Mouse (Mus musculus) kidney, postnatal 0 days (tissue): Measurements from ENCODE around the gene Plekhg5. TPM values are rescaled to one million over a fixed set of nuclear protein-coding genes. Genes with fewer than 3 reads are reported as not detected.

Experiments used
- ATAC-seq: fragments of 200-750 bp; cut with Nextera tagmentation; replicated peaks from 2 replicates; pipeline ENCODE4 v1.8.0; 2017; ENCODE audit warnings: low read depth, moderate number of reproducible peaks, moderate TSS enrichment, moderate library complexity; ENCODE audit not compliant: low FRiP score
- DNase-seq: peaks from one replicate; pipeline ENCODE4 v3.0.0-alpha.2; 2016; ENCODE audit warnings: low spot score
- H3K27ac ChIP-seq: fragments of 300-500 bp; sonication (generic); 2 replicates; pipeline ENCODE4 v1.5.1; 2014; ENCODE audit warnings: mild to moderate bottlenecking
- H3K27me3 ChIP-seq: fragments of 300-500 bp; sonication (generic); 2 replicates; pipeline ENCODE4 v1.6.1; 2014; ENCODE audit warnings: low read length, mixed read lengths; ENCODE audit not compliant: insufficient read depth
- H3K36me3 ChIP-seq: fragments of 300-500 bp; sonication (generic); 2 replicates; pipeline ENCODE4 v1.6.1; 2014; ENCODE audit warnings: low read length, mixed read lengths; ENCODE audit not compliant: insufficient read depth
- H3K4me1 ChIP-seq: fragments of 300-500 bp; sonication (generic); replicated peaks from 2 replicates; pipeline ENCODE4 v1.6.1; 2014; ENCODE audit warnings: antibody characterized with exemption, low read length, mixed read lengths; ENCODE audit not compliant: insufficient read depth
- H3K4me2 ChIP-seq: fragments of 300-500 bp; sonication (generic); 2 replicates; pipeline ENCODE4 v1.6.1; 2014; ENCODE audit warnings: mild to moderate bottlenecking, low read length, moderate library complexity, mixed read lengths
- H3K4me3 ChIP-seq: fragments of 300-500 bp; sonication (generic); replicated peaks from 2 replicates; pipeline ENCODE4 v1.5.1; 2014; ENCODE audit warnings: low read depth, low read length
- H3K9ac ChIP-seq: fragments of 300-500 bp; sonication (generic); 2 replicates; pipeline ENCODE4 v1.6.1; 2014; ENCODE audit warnings: low read depth, low read length
- H3K9me3 ChIP-seq: fragments of 300-500 bp; sonication (generic); replicated peaks from 2 replicates; pipeline ENCODE4 v1.6.1; 2016; ENCODE audit warnings: low read length, inconsistent platforms, mixed read lengths
- CTCF ChIP-seq: IDR thresholded peaks from 2 replicates; pipeline ENCODE4 v1.5.1; 2016; ENCODE audit warnings: antibody characterized with exemption, low read depth, mild to moderate bottlenecking, moderate library complexity
- WGBS: fragments of 180-500 bp; shearing (Covaris S2); extraction: QIAGEN DNeasy Blood & Tissue Kit; methylation state at CpG from one replicate; pipeline ENCODE4 v1.1.7; 2014; 5-methylcytosine and 5-hydroxymethylcytosine counted together
- polyA plus RNA-seq: library from polyadenylated mRNA; unstranded; fragments of >200 nt; fragmentation: Nextera tagmentation; extraction: Ambion mirVana; gene quantifications from 2 replicates; pipeline ENCODE4 v1.2.1, GENCODE M21; 2015

The Plekhg5 gene
- polyA plus RNA-seq, 1 experiment from 2014 or later, result 18.3 TPM

- 28% methylated on average over 30 of the region's 30 CpGs for WGBS
- H3K9ac ChIP-seq, result 0 out of 2 replicates have a peak overlapping the region, but pooled peaks have one; percentile 24
- peak overlapping the region; percentile 93 for H3K27ac ChIP-seq
- peak; percentile 90 for ATAC-seq
- TF ChIP-seq CTCF, result no peak
- DNase-seq, result peak; percentile 85
- peak overlapping the region; percentile 70 for H3K4me2 ChIP-seq
- peak overlapping the region; percentile 29 for H3K4me3 ChIP-seq
- H3K36me3 ChIP-seq, result peaks cover 27% of the 10 kb centered on the region
- no peaks in the 10 kb centered on the region for H3K27me3 ChIP-seq
- no peaks in the 10 kb centered on the region for H3K9me3 ChIP-seq
- peaks cover 5% of the 10 kb centered on the region; the same call in 1 of the 2 replicates for H3K4me1 ChIP-seq
These were observed 35.7 kb downstream of the Plekhg5 start for GRCm38 (mm10) chr4:152107971-152108509.

- no peak overlapping the region for H3K9ac ChIP-seq
- H3K4me3 ChIP-seq, result peak overlapping the region; percentile 29; the same call in 1 of the 2 replicates
- no peaks in the 10 kb centered on the region for H3K9me3 ChIP-seq
- TF ChIP-seq CTCF, result no peak
- H3K27me3 ChIP-seq, result no peaks in the 10 kb centered on the region
- peak overlapping the region; percentile 93; the same call in 1 of the 2 replicates for H3K27ac ChIP-seq
- peaks cover 23% of the 10 kb centered on the region for H3K36me3 ChIP-seq
- ATAC-seq (no peak), DNase-seq (no peak)
- WGBS, result 52% methylated on average over 5 of the region's 5 CpGs
- peak overlapping the region; percentile 70 for H3K4me2 ChIP-seq
- peaks cover 5% of the 10 kb centered on the region; the same call in 1 of the 2 replicates for H3K4me1 ChIP-seq
These were observed 36.4 kb downstream of the Plekhg5 start for GRCm38 (mm10) chr4:152108673-152109072.

- 78% methylated on average over 3 of the region's 3 CpGs for WGBS
- Histone ChIP-seq H3K4me2 (no peak overlapping the region), H3K27me3 (no peaks in the 10 kb centered on the region), H3K9ac (no peak overlapping the region), H3K36me3 (peaks cover 22% of the 10 kb centered on the region), H3K9me3 (no peaks in the 10 kb centered on the region), H3K27ac (no peak overlapping the region), H3K4me3 (no peak overlapping the region), H3K4me1 (peaks cover 5% of the 10 kb centered on the region; the same call in 1 of the 2 replicates)
- TF ChIP-seq CTCF, result peak; percentile 27; the same call in 1 of the 2 replicates
- no peak for ATAC-seq
- DNase-seq, result no peak
These were observed 37.2 kb downstream of the Plekhg5 start for GRCm38 (mm10) chr4:152109509-152109908.

GRCm38 (mm10) chr4:152110689-152111088, 38.4 kb downstream of the Plekhg5 start:
- H3K4me1 ChIP-seq, result peaks cover 9% of the 10 kb centered on the region
- no peak overlapping the region for H3K9ac ChIP-seq
- peaks cover 18% of the 10 kb centered on the region; the same call in 1 of the 2 replicates for H3K36me3 ChIP-seq
- WGBS, result 84% methylated on average over 4 of the region's 4 CpGs
- H3K27me3 ChIP-seq, result no peaks in the 10 kb centered on the region
- H3K4me2 ChIP-seq, result no peak overlapping the region
- no peak for ATAC-seq
- no peaks in the 10 kb centered on the region for H3K9me3 ChIP-seq
- no peak for DNase-seq
- no peak overlapping the region for H3K27ac ChIP-seq
- no peak overlapping the region for H3K4me3 ChIP-seq
- no peak for TF ChIP-seq CTCF

GRCm38 (mm10) chr4:152112329-152112728, 40.0 kb downstream of the Plekhg5 start:
- 50% methylated on average over 9 of the region's 9 CpGs for WGBS
- peaks cover 18% of the 10 kb centered on the region; the same call in 1 of the 2 replicates for H3K36me3 ChIP-seq
- TF ChIP-seq CTCF, result no peak

DNA sequence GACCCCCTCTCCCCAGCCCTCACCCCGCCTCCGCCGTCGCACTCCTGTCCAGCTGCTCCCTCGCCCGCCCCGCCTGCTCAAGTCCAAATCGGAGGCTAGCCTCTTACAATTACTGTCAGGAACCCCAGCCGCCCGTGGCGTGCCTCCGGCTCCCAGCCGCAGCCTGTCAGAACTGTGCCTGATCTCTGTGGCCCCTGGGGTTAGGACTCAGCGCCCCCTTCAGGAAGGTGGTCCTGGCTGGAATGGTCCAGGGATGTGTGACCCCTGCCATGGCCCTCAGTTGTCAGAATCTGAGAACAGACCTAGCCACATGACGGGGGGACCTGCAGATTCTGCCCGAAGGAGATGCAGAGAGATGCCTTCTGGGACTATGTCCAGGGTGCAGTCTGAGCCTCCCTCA, 41.8 kb downstream of the Plekhg5 start:
- 76% methylated on average over 16 of the region's 16 CpGs for WGBS
- peak; percentile 26 for TF ChIP-seq CTCF
- no peaks in the 10 kb centered on the region for H3K27me3 ChIP-seq
- no peak overlapping the region for H3K27ac ChIP-seq
- no peak for ATAC-seq
- DNase-seq, result no peak
- peaks cover 17% of the 10 kb centered on the region; the same call in 1 of the 2 replicates for H3K36me3 ChIP-seq
- peaks cover 12% of the 10 kb centered on the region for H3K4me1 ChIP-seq
- no peak overlapping the region for H3K9ac ChIP-seq
- no peaks in the 10 kb centered on the region for H3K9me3 ChIP-seq
- no peak overlapping the region for H3K4me3 ChIP-seq
- H3K4me2 ChIP-seq, result no peak overlapping the region

More at GRCm38 (mm10) chr4:152112329-152112728, 40.0 kb downstream of the Plekhg5 start:
- ATAC-seq (no peak), DNase-seq (no peak)
- peaks cover 13% of the 10 kb centered on the region for H3K4me1 ChIP-seq
- H3K9me3 ChIP-seq, result no peaks in the 10 kb centered on the region
- H3K4me2 ChIP-seq, result no peak overlapping the region
- H3K4me3 ChIP-seq, result no peak overlapping the region
- H3K9ac ChIP-seq, result no peak overlapping the region
- H3K27ac ChIP-seq, result no peak overlapping the region
- no peaks in the 10 kb centered on the region for H3K27me3 ChIP-seq
